Mouse (Mus musculus): ENCODE measurements around the gene Dtl. TPM values are rescaled to one million over a fixed set of nuclear protein-coding genes. Genes with fewer than 3 reads are reported as not detected.

The Dtl gene
- polyA plus RNA-seq, 1 experiment from 2014 or later, result 87.8 TPM

GRCm38 (mm10) chr1:191511503-191511902, 63.8 kb downstream of the Dtl start:
- Histone ChIP-seq H3K27ac (replicated peaks) (no peak overlapping the region), H3K4me3 (no peak overlapping the region), H3K27me3 (ENCODE audit: low read depth, poor library complexity, severe bottlenecking) (no peaks in the 10 kb centered on the region), H3K36me3 (no peaks in the 10 kb centered on the region), H3K4me1 (no peaks in the 10 kb centered on the region), H3K9me3 (replicated peaks) (no peaks in the 10 kb centered on the region)
- DNase-seq (ENCODE audit: low spot score), result no peak
- WGBS, result 89% methylated on average over 8 of the region's 8 CpGs

- Histone ChIP-seq H3K4me3 (no peak overlapping the region), H3K27ac (replicated peaks) (no peak overlapping the region), H3K27me3 (ENCODE audit: low read depth, poor library complexity, severe bottlenecking) (no peaks in the 10 kb centered on the region), H3K9me3 (replicated peaks) (no peaks in the 10 kb centered on the region), H3K36me3 (no peaks in the 10 kb centered on the region), H3K4me1 (no peaks in the 10 kb centered on the region)
- no peak for DNase-seq (ENCODE audit: low spot score)
- WGBS, result 73% methylated on average over 3 of the region's 3 CpGs
Measured at GRCm38 (mm10) chr1:191509865-191510264, 65.5 kb downstream of the Dtl start.

GRCm38 (mm10) chr1:191509131-191509530, 66.2 kb downstream of the Dtl start:
- Histone ChIP-seq H3K9me3 (replicated peaks) (no peaks in the 10 kb centered on the region), H3K4me3 (no peak overlapping the region), H3K27me3 (ENCODE audit: low read depth, poor library complexity, severe bottlenecking) (no peaks in the 10 kb centered on the region), H3K4me1 (no peaks in the 10 kb centered on the region), H3K27ac (replicated peaks) (no peak overlapping the region), H3K36me3 (no peaks in the 10 kb centered on the region)
- 89% methylated on average over 6 of the region's 6 CpGs for WGBS
- no peak for DNase-seq (ENCODE audit: low spot score)

GRCm38 (mm10) chr1:191506791-191507190, 68.6 kb downstream of the Dtl start:
- no peak overlapping the region for H3K4me3 ChIP-seq
- H3K27me3 ChIP-seq (ENCODE audit: low read depth, poor library complexity, severe bottlenecking), result no peaks in the 10 kb centered on the region
- H3K9me3 ChIP-seq (replicated peaks), result no peaks in the 10 kb centered on the region
- no peak overlapping the region for H3K27ac ChIP-seq (replicated peaks)
- no peak for DNase-seq (ENCODE audit: low spot score)
- no peaks in the 10 kb centered on the region for H3K36me3 ChIP-seq
- WGBS, result 74% methylated on average over 1 of the region's 1 CpGs
- no peaks in the 10 kb centered on the region for H3K4me1 ChIP-seq

- whole genome bisulfite sequencing, result 95% methylated on average over 6 of the region's 6 CpGs
- no peaks in the 10 kb centered on the region for H3K9me3 ChIP-seq (replicated peaks)
- no peak overlapping the region for H3K4me3 ChIP-seq
- no peaks in the 10 kb centered on the region for H3K27me3 ChIP-seq (ENCODE audit: low read depth, poor library complexity, severe bottlenecking)
- H3K27ac ChIP-seq (replicated peaks), result no peak overlapping the region
- no peaks in the 10 kb centered on the region for H3K36me3 ChIP-seq
- H3K4me1 ChIP-seq, result peaks cover 8% of the 10 kb centered on the region
- no peak for DNase-seq (ENCODE audit: low spot score)
Measured at GRCm38 (mm10) chr1:191499666-191500065, 75.7 kb downstream of the Dtl start.

GRCm38 (mm10) chr1:191498271-191498955, 76.9 kb downstream of the Dtl start:
- H3K27ac ChIP-seq (replicated peaks), result no peak overlapping the region
- H3K4me1 ChIP-seq, result peaks cover 11% of the 10 kb centered on the region
- no peak overlapping the region for H3K4me3 ChIP-seq
- WGBS, result 85% methylated on average over 14 of the region's 14 CpGs
- H3K27me3 ChIP-seq (ENCODE audit: low read depth, poor library complexity, severe bottlenecking), result no peaks in the 10 kb centered on the region
- no peak for DNase-seq (ENCODE audit: low spot score)
- H3K9me3 ChIP-seq (replicated peaks), result no peaks in the 10 kb centered on the region
- no peaks in the 10 kb centered on the region for H3K36me3 ChIP-seq

- Histone ChIP-seq H3K4me3 (no peak overlapping the region), H3K27me3 (ENCODE audit: low read depth, poor library complexity, severe bottlenecking) (peaks cover 4% of the 10 kb centered on the region; the same call in 1 of the 2 replicates), H3K36me3 (no peaks in the 10 kb centered on the region), H3K27ac (replicated peaks) (no peak overlapping the region), H3K9me3 (replicated peaks) (no peaks in the 10 kb centered on the region), H3K4me1 (peaks cover 11% of the 10 kb centered on the region)
- WGBS, result 83% methylated on average over 1 of the region's 1 CpGs
- DNase-seq (ENCODE audit: low spot score), result no peak
Measured at GRCm38 (mm10) chr1:191496676-191497075, 78.7 kb downstream of the Dtl start.

GRCm38 (mm10) chr1:191495051-191495467, 80.3 kb downstream of the Dtl start:
- Histone ChIP-seq H3K27me3 (ENCODE audit: low read depth, poor library complexity, severe bottlenecking) (peaks cover 4% of the 10 kb centered on the region; the same call in 1 of the 2 replicates), H3K36me3 (no peaks in the 10 kb centered on the region), H3K4me1 (peaks cover 11% of the 10 kb centered on the region), H3K4me3 (no peak overlapping the region), H3K27ac (replicated peaks) (peak overlapping the region; percentile 5; the same call in 1 of the 2 replicates), H3K9me3 (replicated peaks) (no peaks in the 10 kb centered on the region)
- WGBS, result 53% methylated on average over 10 of the region's 10 CpGs
- DNase-seq (ENCODE audit: low spot score), result no peak

- Histone ChIP-seq H3K36me3 (no peaks in the 10 kb centered on the region), H3K4me3 (no peak overlapping the region), H3K27me3 (ENCODE audit: low read depth, poor library complexity, severe bottlenecking) (peaks cover 4% of the 10 kb centered on the region; the same call in 1 of the 2 replicates), H3K27ac (replicated peaks) (no peak overlapping the region), H3K4me1 (peaks cover 11% of the 10 kb centered on the region), H3K9me3 (replicated peaks) (no peaks in the 10 kb centered on the region)
- WGBS, result 77% methylated on average over 2 of the region's 2 CpGs
- no peak for DNase-seq (ENCODE audit: low spot score)
Measured at GRCm38 (mm10) chr1:191494303-191494655, 81.1 kb downstream of the Dtl start.

GRCm38 (mm10) chr1:191493476-191494302, 81.7 kb downstream of the Dtl start:
- H3K9me3 ChIP-seq (replicated peaks), result no peaks in the 10 kb centered on the region
- H3K4me3 ChIP-seq, result no peak overlapping the region
- no peak for DNase-seq (ENCODE audit: low spot score)
- no peak overlapping the region for H3K27ac ChIP-seq (replicated peaks)
- 86% methylated on average over 13 of the region's 13 CpGs for WGBS
- peaks cover 4% of the 10 kb centered on the region; the same call in 1 of the 2 replicates for H3K27me3 ChIP-seq (ENCODE audit: low read depth, poor library complexity, severe bottlenecking)
- peaks cover 11% of the 10 kb centered on the region for H3K4me1 ChIP-seq
- H3K36me3 ChIP-seq, result no peaks in the 10 kb centered on the region

GRCm38 (mm10) chr1:191490446-191490845, 84.9 kb downstream of the Dtl start:
- peaks cover 4% of the 10 kb centered on the region; the same call in 1 of the 2 replicates for H3K27me3 ChIP-seq (ENCODE audit: low read depth, poor library complexity, severe bottlenecking)
- H3K36me3 ChIP-seq, result no peaks in the 10 kb centered on the region
- WGBS, result 82% methylated on average over 7 of the region's 7 CpGs
- DNase-seq (ENCODE audit: low spot score), result no peak
- H3K4me3 ChIP-seq, result no peak overlapping the region
- H3K4me1 ChIP-seq, result peaks cover 22% of the 10 kb centered on the region
- no peaks in the 10 kb centered on the region for H3K9me3 ChIP-seq (replicated peaks)
- H3K27ac ChIP-seq (replicated peaks), result no peak overlapping the region
